Mouse (Mus musculus) embryonic facial prominence, embryonic 10.5 days (tissue): ENCODE data around the gene Itga7. TPM values are rescaled to one million over a fixed set of nuclear protein-coding genes. Genes with fewer than 3 reads are reported as not detected.

Experiments
- DNase-seq: peaks from one replicate; pipeline ENCODE4 v3.0.0-alpha.2; 2017; ENCODE audit warnings: low spot score
- H3K27ac ChIP-seq: fragments of 300-500 bp; sonication (generic); replicated peaks from 2 replicates; pipeline ENCODE4 v1.5.1; 2016; ENCODE audit warnings: mild to moderate bottlenecking
- H3K27me3 ChIP-seq: fragments of 300-500 bp; sonication (generic); replicated peaks from 2 replicates; pipeline ENCODE4 v1.6.1; 2016; ENCODE audit warnings: low read depth, mild to moderate bottlenecking; ENCODE audit not compliant: poor library complexity, severe bottlenecking
- H3K36me3 ChIP-seq: fragments of 300-500 bp; sonication (generic); replicated peaks from 2 replicates; pipeline ENCODE4 v1.6.1; 2016; ENCODE audit warnings: mild to moderate bottlenecking, moderate library complexity
- H3K4me1 ChIP-seq: fragments of 300-500 bp; sonication (generic); 2 replicates; pipeline ENCODE4 v1.6.1; 2016
- H3K4me3 ChIP-seq: fragments of 300-500 bp; sonication (generic); 2 replicates; pipeline ENCODE4 v1.5.1; 2016; ENCODE audit warnings: mild to moderate bottlenecking, moderate library complexity
- H3K9me3 ChIP-seq: fragments of 300-500 bp; sonication (generic); 2 replicates; pipeline ENCODE4 v1.6.1; 2016; ENCODE audit warnings: mild to moderate bottlenecking
- WGBS: fragments of 180-500 bp; shearing (Covaris S2); methylation state at CpG from one replicate; pipeline ENCODE4 v1.1.7; 2016; 5-methylcytosine and 5-hydroxymethylcytosine counted together
- polyA plus RNA-seq: library from polyadenylated mRNA; unstranded; fragments of >200 nt; fragmentation: Nextera tagmentation; extraction: Ambion mirVana; gene quantifications from 2 replicates; pipeline ENCODE4 v1.2.1, GENCODE M21; 2016

The Itga7 gene
- polyA plus RNA-seq, 1 experiment from 2014 or later, result 2.7 TPM

GRCm38 (mm10) chr10:128915550-128915949, 18.1 kb upstream of the Itga7 start:
- DNase-seq, result no peak
- no peaks in the 10 kb centered on the region for H3K27me3 ChIP-seq
- no peak overlapping the region for H3K27ac ChIP-seq
- H3K36me3 ChIP-seq, result peaks cover 84% of the 10 kb centered on the region
- peaks cover 50% of the 10 kb centered on the region for H3K4me1 ChIP-seq
- H3K4me3 ChIP-seq, result no peak overlapping the region
- no peaks in the 10 kb centered on the region for H3K9me3 ChIP-seq
- 93% methylated on average over 2 of the region's 2 CpGs for WGBS

- DNase-seq, result no peak
- peaks cover 79% of the 10 kb centered on the region for H3K36me3 ChIP-seq
- H3K4me1 ChIP-seq, result peaks cover 50% of the 10 kb centered on the region
- H3K27ac ChIP-seq, result no peak overlapping the region
- H3K27me3 ChIP-seq, result no peaks in the 10 kb centered on the region
- H3K4me3 ChIP-seq, result no peak overlapping the region
- 91% methylated on average over 3 of the region's 3 CpGs for WGBS
- H3K9me3 ChIP-seq, result no peaks in the 10 kb centered on the region
These were observed 17.0 kb upstream of the Itga7 start for GRCm38 (mm10) chr10:128916665-128917064.

DNA sequence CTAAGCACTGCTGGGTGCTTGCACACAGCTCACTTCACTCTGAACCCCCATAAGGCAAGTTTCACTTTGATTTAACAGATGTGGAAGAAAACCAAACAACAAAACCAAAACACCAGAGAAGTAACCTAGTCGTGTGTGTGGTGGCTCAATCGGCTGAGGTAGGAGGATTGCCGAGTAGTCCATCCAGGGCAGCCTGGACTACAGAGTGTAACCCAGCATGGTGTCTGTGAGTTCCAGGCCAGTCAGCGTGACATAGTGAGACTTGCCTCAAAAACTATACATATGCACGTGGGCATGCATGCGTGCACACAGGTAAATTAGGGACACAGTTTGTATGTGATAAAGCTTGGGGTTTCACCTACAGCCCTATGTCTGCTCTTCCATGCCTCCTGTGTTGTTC, 16.2 kb upstream of the Itga7 start:
- no peaks in the 10 kb centered on the region for H3K27me3 ChIP-seq
- H3K27ac ChIP-seq, result no peak overlapping the region
- no peak for DNase-seq
- no peaks in the 10 kb centered on the region for H3K9me3 ChIP-seq
- WGBS, result 92% methylated on average over 6 of the region's 6 CpGs
- H3K36me3 ChIP-seq, result peaks cover 71% of the 10 kb centered on the region
- H3K4me3 ChIP-seq, result no peak overlapping the region
- H3K4me1 ChIP-seq, result peaks cover 50% of the 10 kb centered on the region

DNA sequence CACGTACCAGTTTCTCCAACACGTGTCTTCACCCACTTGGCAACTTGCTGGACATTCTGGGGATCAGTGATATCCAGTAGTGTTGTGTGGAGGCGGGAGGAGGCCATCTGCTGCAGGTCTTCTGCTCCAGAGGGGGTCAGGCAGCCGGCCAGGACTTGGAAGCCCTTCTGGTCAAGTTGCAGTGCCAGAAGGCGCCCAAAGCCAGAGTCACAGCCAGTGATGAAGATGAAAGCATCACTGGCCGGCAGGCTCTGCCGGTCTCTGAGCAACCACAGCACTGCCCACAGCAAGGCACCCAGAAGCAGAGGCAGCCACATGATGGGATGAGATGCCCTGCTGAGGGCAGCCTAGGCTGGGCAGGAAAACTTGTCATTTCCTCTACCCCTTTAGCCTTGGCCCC, 15.4 kb upstream of the Itga7 start:
- peaks cover 48% of the 10 kb centered on the region for H3K4me1 ChIP-seq
- H3K36me3 ChIP-seq, result peaks cover 66% of the 10 kb centered on the region
- no peak overlapping the region for H3K27ac ChIP-seq

GRCm38 (mm10) chr10:128919203-128919631, 14.4 kb upstream of the Itga7 start:
- Histone ChIP-seq H3K27me3 (no peaks in the 10 kb centered on the region), H3K9me3 (no peaks in the 10 kb centered on the region), H3K4me1 (peaks cover 51% of the 10 kb centered on the region), H3K4me3 (no peak overlapping the region), H3K27ac (0 out of 2 replicates have a peak overlapping the region, but pooled peaks have one; percentile 42), H3K36me3 (peaks cover 58% of the 10 kb centered on the region)
- peak; percentile 23 for DNase-seq
- WGBS, result 16% methylated on average over 6 of the region's 6 CpGs

More for the DNA sequence above, 15.4 kb upstream of the Itga7 start:
- no peak overlapping the region for H3K4me3 ChIP-seq
- H3K9me3 ChIP-seq, result no peaks in the 10 kb centered on the region
- no peak for DNase-seq
- 78% methylated on average over 7 of the region's 7 CpGs for WGBS
- H3K27me3 ChIP-seq, result no peaks in the 10 kb centered on the region

GRCm38 (mm10) chr10:128919966-128920365, 13.7 kb upstream of the Itga7 start:
- 84% methylated on average over 7 of the region's 7 CpGs for WGBS
- H3K36me3 ChIP-seq, result peaks cover 50% of the 10 kb centered on the region
- H3K4me3 ChIP-seq, result no peak overlapping the region
- no peaks in the 10 kb centered on the region for H3K27me3 ChIP-seq
- DNase-seq, result peak; percentile 8
- no peak overlapping the region for H3K27ac ChIP-seq
- H3K9me3 ChIP-seq, result no peaks in the 10 kb centered on the region
- H3K4me1 ChIP-seq, result peaks cover 51% of the 10 kb centered on the region

GRCm38 (mm10) chr10:128920736-128921161, 12.9 kb upstream of the Itga7 start:
- H3K9me3 ChIP-seq, result no peaks in the 10 kb centered on the region
- no peak overlapping the region; the same call in 1 of the 2 replicates for H3K27ac ChIP-seq
- H3K27me3 ChIP-seq, result no peaks in the 10 kb centered on the region
- H3K36me3 ChIP-seq, result peaks cover 42% of the 10 kb centered on the region
- 0 out of 2 replicates have a peak overlapping the region, but pooled peaks have one; percentile 85 for H3K4me3 ChIP-seq
- peak; percentile 60 for DNase-seq
- H3K4me1 ChIP-seq, result peaks cover 51% of the 10 kb centered on the region
- WGBS, result 40% methylated on average over 3 of the region's 3 CpGs

- Histone ChIP-seq H3K4me1 (peaks cover 51% of the 10 kb centered on the region), H3K4me3 (peak overlapping the region; percentile 85; the same call in 1 of the 2 replicates), H3K27me3 (no peaks in the 10 kb centered on the region), H3K27ac (peak overlapping the region; percentile 35; the same call in 1 of the 2 replicates), H3K9me3 (no peaks in the 10 kb centered on the region), H3K36me3 (peaks cover 37% of the 10 kb centered on the region)
- WGBS, result 52% methylated on average over 1 of the region's 1 CpGs
- no peak for DNase-seq
These were observed 12.4 kb upstream of the Itga7 start for GRCm38 (mm10) chr10:128921251-128921650.

DNA sequence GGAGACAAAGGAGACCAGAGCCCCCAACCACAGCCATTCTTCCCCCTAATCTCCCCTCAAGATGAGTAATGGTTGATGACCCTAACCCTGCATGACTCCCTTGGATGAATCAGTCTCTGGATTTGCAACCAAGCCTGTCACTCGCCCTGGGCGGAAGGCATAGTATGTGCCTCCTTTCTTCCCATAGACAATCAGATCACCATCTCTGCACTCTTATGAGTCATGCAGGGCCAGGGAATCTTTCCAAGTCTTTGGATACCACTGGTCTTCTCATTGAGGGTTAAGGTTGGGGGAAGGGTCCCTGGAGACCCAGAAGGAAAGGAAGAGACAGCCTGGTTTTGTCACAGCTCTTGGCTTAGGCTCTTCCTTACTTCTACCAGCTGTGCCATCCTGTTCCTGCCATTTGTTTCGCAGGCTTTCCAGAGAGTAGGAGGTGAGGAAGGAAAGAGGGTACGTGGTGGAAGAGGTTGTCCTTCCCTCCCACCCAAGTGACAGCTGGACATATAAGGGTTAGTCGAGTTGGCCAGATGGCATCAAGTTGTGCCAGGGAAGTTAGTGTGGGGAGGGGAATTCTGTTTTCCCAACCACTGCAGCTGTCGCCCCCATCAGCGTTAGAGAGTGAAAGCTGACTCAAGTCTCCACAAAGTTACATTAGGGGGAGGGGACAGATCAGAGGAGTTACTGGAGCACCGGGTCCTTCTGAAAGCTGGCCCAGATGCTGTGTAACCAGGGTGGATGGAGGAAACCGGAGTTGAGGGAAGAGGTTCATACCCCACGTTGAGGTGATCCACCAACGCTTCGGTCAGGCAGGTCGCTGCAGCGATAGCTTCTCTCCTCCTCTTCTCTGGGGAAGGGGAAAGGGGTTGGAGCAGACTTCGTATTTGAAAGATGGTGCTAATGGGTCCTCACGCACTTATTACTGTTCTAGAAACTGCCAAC, 11.5 kb upstream of the Itga7 start:
- DNase-seq, result no peak
- Histone ChIP-seq H3K4me3 (peak overlapping the region; percentile 85), H3K9me3 (no peaks in the 10 kb centered on the region), H3K36me3 (peaks cover 28% of the 10 kb centered on the region), H3K4me1 (peaks cover 51% of the 10 kb centered on the region), H3K27me3 (no peaks in the 10 kb centered on the region), H3K27ac (peak overlapping the region; percentile 92)
- 80% methylated on average over 16 of the region's 16 CpGs for WGBS

GRCm38 (mm10) chr10:128922822-128923012, 10.9 kb upstream of the Itga7 start, which contains the start of gene Rdh5:
Gene Rdh5, minus strand, starts transcription at chr10:128922888.
- WGBS, result 17% methylated on average over 1 of the region's 1 CpGs
- DNase-seq, result no peak
- peaks cover 23% of the 10 kb centered on the region for H3K36me3 ChIP-seq
- H3K9me3 ChIP-seq, result no peaks in the 10 kb centered on the region
- peak within 1 kb of the TSS; percentile 85 for H3K4me3 ChIP-seq
- H3K4me1 ChIP-seq, result peaks cover 51% of the 10 kb centered on the region
- H3K27ac ChIP-seq, result peak within 1 kb of the TSS; percentile 92
- H3K27me3 ChIP-seq, result peaks cover 3% of the 10 kb centered on the region

GRCm38 (mm10) chr10:128923013-128923691, 10.5 kb upstream of the Itga7 start:
- Histone ChIP-seq H3K36me3 (peaks cover 18% of the 10 kb centered on the region), H3K27ac (peak overlapping the region; percentile 92), H3K4me3 (peak overlapping the region; percentile 85), H3K27me3 (peaks cover 7% of the 10 kb centered on the region), H3K9me3 (no peaks in the 10 kb centered on the region), H3K4me1 (peaks cover 51% of the 10 kb centered on the region)
- peak; percentile 88 for DNase-seq
- WGBS, result under 1% methylated on average over 42 of the region's 42 CpGs

DNA sequence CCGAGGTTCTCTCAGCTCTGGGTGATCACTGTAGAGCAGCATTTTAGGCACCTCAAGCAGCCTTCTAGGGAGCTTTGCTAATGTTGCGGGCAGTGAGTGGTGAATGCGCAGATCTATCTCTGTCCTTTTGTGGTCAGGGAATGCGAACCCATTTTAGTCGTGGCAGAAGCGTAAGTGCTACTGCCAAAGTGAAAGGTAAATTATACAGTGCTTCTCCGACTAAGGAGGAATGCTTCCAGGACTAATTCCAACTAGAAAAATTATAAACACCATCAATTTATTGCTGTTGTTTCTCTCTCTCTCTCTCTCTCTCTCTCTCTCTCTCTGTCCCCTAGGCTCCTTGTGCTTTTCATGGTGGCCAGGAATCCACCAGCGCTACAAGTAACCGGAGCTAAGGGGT, 9.7 kb upstream of the Itga7 start, which contains the start of gene Bloc1s1:
Gene Bloc1s1 (minus strand): TSS at position 101 of the 400 bp plus-strand sequence.
- H3K9me3 ChIP-seq, result no peaks in the 10 kb centered on the region
- H3K4me1 ChIP-seq, result peaks cover 49% of the 10 kb centered on the region
- H3K4me3 ChIP-seq, result peak within 1 kb of the TSS; percentile 85
- peak within 1 kb of the TSS; percentile 92 for H3K27ac ChIP-seq
- H3K36me3 ChIP-seq, result peaks cover 11% of the 10 kb centered on the region
- WGBS, result 69% methylated on average over 9 of the region's 9 CpGs
- no peak for DNase-seq
- H3K27me3 ChIP-seq, result peaks cover 15% of the 10 kb centered on the region
